Mouse (Mus musculus): Measurements from ENCODE around the gene Cdyl. TPM values are rescaled to one million over a fixed set of nuclear protein-coding genes. Genes with fewer than 3 reads are reported as not detected.

Gene Cdyl
- polyA plus RNA-seq, 1 experiment = 5.5 TPM

DNA sequence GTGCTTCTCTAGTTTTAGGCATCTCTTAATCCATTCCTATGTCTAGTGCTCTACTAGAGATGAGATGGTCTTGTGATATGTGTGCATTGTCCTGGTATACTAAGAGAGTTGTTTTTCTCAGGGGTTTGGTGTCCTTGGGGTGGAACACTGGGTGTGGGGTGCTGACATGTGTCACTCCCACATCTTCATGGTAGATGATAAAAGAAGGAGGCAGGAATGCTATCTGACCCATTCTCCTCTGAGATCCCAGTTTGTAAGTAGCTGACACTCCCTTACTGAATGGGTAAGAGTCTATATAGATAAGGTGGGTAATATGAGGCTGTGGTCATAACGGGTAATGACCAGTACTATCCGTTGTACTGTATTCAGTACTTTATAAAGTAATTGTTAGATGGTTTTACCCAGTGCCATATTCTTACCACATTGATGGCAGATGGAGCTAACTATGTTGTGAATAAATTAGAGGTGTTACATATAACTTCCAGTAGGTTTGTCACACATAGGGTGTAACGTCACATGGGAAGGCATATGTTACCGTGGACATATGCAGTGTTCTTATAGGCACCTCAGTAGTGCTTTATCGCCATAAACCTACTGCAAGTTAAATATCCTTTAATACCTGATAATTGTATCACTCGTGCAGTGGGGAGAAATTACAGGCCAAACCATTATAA is 127.2 kb downstream of the Cdyl start:
- WGBS = 94% methylated on average over 6 of the region's 6 CpGs
- H3K4me3 ChIP-seq (replicated peaks; ENCODE audit: extremely low read depth, low read depth, low read length) = no peak overlapping the region
- TF ChIP-seq CTCF (IDR thresholded peaks at IDR 0.05; ENCODE audit: insufficient read depth, low read length) (no peak), POLR2A (IDR thresholded peaks at IDR 0.05; ENCODE audit: borderline replicate concordance, extremely low read depth, low read depth, low read length) (no peak)
- peaks cover 4% of the 10 kb centered on the region; the same call in 1 of the 2 replicates for H3K4me1 ChIP-seq (ENCODE audit: control insufficient read depth, insufficient read depth, low read length)
- DNase-seq = no peak

DNA sequence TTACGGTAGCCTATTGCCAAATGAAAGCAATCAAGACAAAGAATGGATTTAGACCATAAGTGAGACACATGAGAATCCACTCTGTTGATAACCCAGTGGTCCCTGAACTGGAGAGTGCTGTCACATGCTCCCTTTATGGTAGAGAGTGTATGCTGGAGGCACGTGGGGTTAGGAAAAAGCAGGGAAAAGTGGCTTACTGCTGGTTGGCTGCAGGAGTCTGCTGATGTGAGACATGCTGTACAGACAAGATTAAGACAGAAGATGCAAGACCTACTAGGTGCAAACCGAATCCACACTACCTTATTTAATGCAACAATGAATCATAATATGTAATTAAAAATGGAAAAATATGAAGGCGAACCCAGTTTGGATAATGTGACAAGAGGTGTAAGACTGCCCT is 129.9 kb downstream of the Cdyl start:
- H3K4me1 ChIP-seq (ENCODE audit: control insufficient read depth, insufficient read depth, low read length) = peaks cover 9% of the 10 kb centered on the region
- H3K4me3 ChIP-seq (replicated peaks; ENCODE audit: extremely low read depth, low read depth, low read length) = no peak overlapping the region
- 90% methylated on average over 4 of the region's 4 CpGs for WGBS
- TF ChIP-seq POLR2A (IDR thresholded peaks at IDR 0.05; ENCODE audit: borderline replicate concordance, extremely low read depth, low read depth, low read length) (no peak), CTCF (IDR thresholded peaks at IDR 0.05; ENCODE audit: insufficient read depth, low read length) (no peak)
- no peak for DNase-seq

DNA sequence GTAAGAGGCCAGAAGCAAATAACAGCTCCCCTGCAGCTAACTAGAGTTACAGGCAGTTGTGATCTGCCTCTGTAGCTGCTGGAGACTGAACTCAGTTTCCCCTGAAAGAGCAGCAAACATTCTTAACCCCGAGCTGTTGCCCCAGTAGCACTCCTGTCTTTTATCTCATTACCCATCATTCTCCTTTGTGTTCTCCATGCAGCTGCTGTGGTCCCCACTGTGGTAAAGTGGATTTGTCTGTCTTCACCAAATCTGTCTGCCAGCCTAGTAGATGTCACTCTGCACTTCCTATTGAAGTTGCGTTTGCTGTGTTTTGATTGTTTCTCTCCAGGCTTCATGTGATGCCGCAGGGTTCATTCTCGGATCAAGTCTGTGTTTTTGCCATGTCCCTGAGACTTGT is 130.8 kb downstream of the Cdyl start:
- no peak for TF ChIP-seq CTCF (IDR thresholded peaks at IDR 0.05; ENCODE audit: insufficient read depth, low read length)
- no peak for TF ChIP-seq POLR2A (IDR thresholded peaks at IDR 0.05; ENCODE audit: borderline replicate concordance, extremely low read depth, low read depth, low read length)
- DNase-seq = no peak
- 48% methylated on average over 4 of the region's 4 CpGs for WGBS
- Histone ChIP-seq H3K4me1 (ENCODE audit: control insufficient read depth, insufficient read depth, low read length) (peaks cover 13% of the 10 kb centered on the region), H3K4me3 (replicated peaks; ENCODE audit: extremely low read depth, low read depth, low read length) (no peak overlapping the region)

GRCm38 (mm10) chr13:35794309-35794708 is 134.7 kb downstream of the Cdyl start:
- no peak for DNase-seq
- TF ChIP-seq CTCF (IDR thresholded peaks at IDR 0.05; ENCODE audit: insufficient read depth, low read length) (no peak), POLR2A (IDR thresholded peaks at IDR 0.05; ENCODE audit: borderline replicate concordance, extremely low read depth, low read depth, low read length) (no peak)
- no peak overlapping the region for H3K4me3 ChIP-seq (replicated peaks; ENCODE audit: extremely low read depth, low read depth, low read length)
- WGBS = 68% methylated on average over 7 of the region's 7 CpGs
- H3K4me1 ChIP-seq (ENCODE audit: control insufficient read depth, insufficient read depth, low read length) = peaks cover 22% of the 10 kb centered on the region

DNA sequence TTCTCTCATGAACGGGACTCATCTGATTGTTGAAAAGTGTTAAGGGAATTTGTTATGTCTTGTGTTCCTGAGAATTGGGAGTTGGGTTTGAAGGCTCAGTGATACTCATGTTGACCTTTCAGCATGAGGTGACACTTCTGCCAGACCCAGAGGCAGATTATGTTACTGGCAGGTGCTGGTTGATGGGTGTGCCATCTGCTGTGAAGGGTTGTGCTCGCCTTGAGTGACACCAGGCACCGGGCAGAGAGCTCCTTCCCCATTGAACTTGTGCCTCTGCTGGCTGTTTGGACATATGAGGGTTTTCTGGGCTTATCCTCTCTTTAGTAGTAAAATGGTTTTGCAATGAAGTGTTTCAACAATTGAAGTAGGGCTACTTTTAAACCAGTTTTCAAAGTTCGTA is 135.1 kb downstream of the Cdyl start:
- Histone ChIP-seq H3K4me3 (replicated peaks; ENCODE audit: extremely low read depth, low read depth, low read length) (no peak overlapping the region), H3K4me1 (ENCODE audit: control insufficient read depth, insufficient read depth, low read length) (peaks cover 22% of the 10 kb centered on the region)
- 68% methylated on average over 4 of the region's 4 CpGs for WGBS
- no peak for DNase-seq
- TF ChIP-seq POLR2A (IDR thresholded peaks at IDR 0.05; ENCODE audit: borderline replicate concordance, extremely low read depth, low read depth, low read length) (no peak), CTCF (IDR thresholded peaks at IDR 0.05; ENCODE audit: insufficient read depth, low read length) (no peak)

GRCm38 (mm10) chr13:35795887-35796286 is 136.3 kb downstream of the Cdyl start:
- TF ChIP-seq CTCF (IDR thresholded peaks at IDR 0.05; ENCODE audit: insufficient read depth, low read length) = no peak
- no peak for TF ChIP-seq POLR2A (IDR thresholded peaks at IDR 0.05; ENCODE audit: borderline replicate concordance, extremely low read depth, low read depth, low read length)
- 33% methylated on average over 2 of the region's 2 CpGs for WGBS
- peaks cover 22% of the 10 kb centered on the region for H3K4me1 ChIP-seq (ENCODE audit: control insufficient read depth, insufficient read depth, low read length)

DNA sequence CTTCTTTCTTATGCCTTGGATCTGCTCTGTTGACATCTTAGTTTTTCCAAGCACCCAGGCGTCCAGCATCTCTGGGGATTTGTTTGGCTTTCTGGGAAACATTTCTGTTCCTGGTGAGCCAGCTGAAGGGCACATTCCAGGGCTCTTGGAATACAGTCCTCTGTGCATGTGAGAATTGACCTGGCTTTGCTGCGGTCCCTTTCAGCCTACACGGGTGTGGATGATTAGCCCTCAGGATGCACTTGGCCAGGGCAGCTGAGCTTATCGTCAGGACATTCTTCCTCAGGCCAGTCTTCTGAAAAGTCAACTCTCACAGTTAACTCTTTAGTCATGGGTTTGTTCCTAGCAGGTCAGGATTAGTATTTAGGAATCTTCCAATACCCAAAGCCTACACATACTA is 136.7 kb downstream of the Cdyl start:
- Histone ChIP-seq H3K4me1 (ENCODE audit: control insufficient read depth, insufficient read depth, low read length) (peaks cover 21% of the 10 kb centered on the region), H3K4me3 (replicated peaks; ENCODE audit: extremely low read depth, low read depth, low read length) (no peak overlapping the region)
- TF ChIP-seq POLR2A (IDR thresholded peaks at IDR 0.05; ENCODE audit: borderline replicate concordance, extremely low read depth, low read depth, low read length) = no peak
- TF ChIP-seq CTCF (IDR thresholded peaks at IDR 0.05; ENCODE audit: insufficient read depth, low read length) = no peak
- no peak for DNase-seq
- 33% methylated on average over 4 of the region's 4 CpGs for WGBS

More at GRCm38 (mm10) chr13:35795887-35796286, 136.3 kb downstream of the Cdyl start:
- no peak overlapping the region for H3K4me3 ChIP-seq (replicated peaks; ENCODE audit: extremely low read depth, low read depth, low read length)
- no peak for DNase-seq

GRCm38 (mm10) chr13:35797811-35798522 is 138.3 kb downstream of the Cdyl start:
- WGBS = 80% methylated on average over 13 of the region's 13 CpGs
- Histone ChIP-seq H3K4me3 (replicated peaks; ENCODE audit: extremely low read depth, low read depth, low read length) (no peak overlapping the region), H3K4me1 (ENCODE audit: control insufficient read depth, insufficient read depth, low read length) (peaks cover 20% of the 10 kb centered on the region; the same call in 1 of the 2 replicates)
- no peak for TF ChIP-seq CTCF (IDR thresholded peaks at IDR 0.05; ENCODE audit: insufficient read depth, low read length)
- no peak for TF ChIP-seq POLR2A (IDR thresholded peaks at IDR 0.05; ENCODE audit: borderline replicate concordance, extremely low read depth, low read depth, low read length)
- no peak for DNase-seq

GRCm38 (mm10) chr13:35798645-35799044 is 139.0 kb downstream of the Cdyl start:
- no peak for TF ChIP-seq POLR2A (IDR thresholded peaks at IDR 0.05; ENCODE audit: borderline replicate concordance, extremely low read depth, low read depth, low read length)
- 0 out of 2 replicates have a peak, but pooled peaks have one; percentile 31 for TF ChIP-seq CTCF (IDR thresholded peaks at IDR 0.05; ENCODE audit: insufficient read depth, low read length)
- Histone ChIP-seq H3K4me3 (replicated peaks; ENCODE audit: extremely low read depth, low read depth, low read length) (no peak overlapping the region), H3K4me1 (ENCODE audit: control insufficient read depth, insufficient read depth, low read length) (peaks cover 17% of the 10 kb centered on the region; the same call in 1 of the 2 replicates)
- 46% methylated on average over 9 of the region's 9 CpGs for WGBS
- peak; percentile 35 for DNase-seq

Measured in lung, adult 2 months (tissue).